In genomic region chrY:43772246-43772645, GRCm38 (mm10) we compare ENCODE assay signal across 8 mouse cellular contexts.
A peak's percentile ranks its signal among the peaks of the same experiment; 100 is the strongest.
DNase-seq lines count a peak whose midpoint lies in the region; TF ChIP-seq lines count a peak whose summit lies in the region.
"Not testable (repeated sequence)": the region's sequence is repeated elsewhere in the genome, so short reads cannot be mapped to it uniquely, and the experiment has no call there.

No protein-coding gene starts in this region.

- TF ChIP-seq CTCF in left cerebral cortex, adult 2 months (IDR thresholded peaks at IDR 0.05) = not testable (repeated sequence)

- not testable (repeated sequence) for H3K4me3 ChIP-seq in left cerebral cortex, adult 2 months

- not testable (repeated sequence) for H3K27ac ChIP-seq in left cerebral cortex, adult 2 months

- peak; percentile 0 for DNase-seq in adrenal gland, adult 2 months
- DNase-seq in cerebellum, postnatal 36 days = peak; percentile 0 to 3
- peak; percentile 0 to 3 for DNase-seq in heart, adult 18-20 months
- DNase-seq in kidney, adult 8-10 months = peak; percentile 1
- DNase-seq in left cerebral cortex, adult 2 months (ENCODE audit: extremely low spot score in 1 of 2, low spot score in 2 of 2) = peak; percentile 7 to 9
- DNase-seq in lung, postnatal 4 days = peak; percentile 5 to 7
- peak; percentile 1 to 3 for DNase-seq in spleen, postnatal 36 days (ENCODE audit: low spot score in 2 of 2)
- DNase-seq in urinary bladder, postnatal 25 days (ENCODE audit: low spot score) = peak; percentile 2

- intact Hi-C loops in left cerebral cortex, adult 2 months (cut with DNase I) = not testable (repeated sequence)
